Mouse (Mus musculus) neural tube, embryonic 14.5 days (tissue): ENCODE results near the gene 1110032F04Rik. TPM values are rescaled to one million over a fixed set of nuclear protein-coding genes. Genes with fewer than 3 reads are reported as not detected.
"Not testable (repeated sequence)": the region's sequence is repeated elsewhere in the genome, so short reads cannot be mapped to it uniquely, and the experiment has no call there.

Source experiments
- ATAC-seq: fragments of 200-750 bp; cut with Nextera tagmentation; 2 replicates; pipeline ENCODE4 v1.8.0; 2017; ENCODE audit warnings: low read depth, mild to moderate bottlenecking, moderate TSS enrichment, moderate library complexity
- H3K27ac ChIP-seq: fragments of 300-500 bp; sonication (generic); 2 replicates; pipeline ENCODE4 v1.5.1; 2014; ENCODE audit warnings: low read depth, mild to moderate bottlenecking, control low read depth, low read length, moderate library complexity, mixed read lengths
- H3K27me3 ChIP-seq: fragments of 300-500 bp; sonication (generic); 2 replicates; pipeline ENCODE4 v1.6.1; 2014; ENCODE audit warnings: low read length; ENCODE audit not compliant: control insufficient read depth, insufficient read depth
- H3K36me3 ChIP-seq: fragments of 300-500 bp; sonication (generic); 2 replicates; pipeline ENCODE4 v1.6.1; 2014; ENCODE audit warnings: low read length, mixed read lengths; ENCODE audit not compliant: control insufficient read depth, insufficient read depth
- H3K4me1 ChIP-seq: fragments of 300-500 bp; sonication (generic); 2 replicates; pipeline ENCODE4 v1.6.1; 2014; ENCODE audit warnings: low read length; ENCODE audit not compliant: control insufficient read depth, insufficient read depth
- H3K4me2 ChIP-seq: fragments of 300-500 bp; sonication (generic); 2 replicates; pipeline ENCODE4 v1.6.1; 2014; ENCODE audit warnings: mild to moderate bottlenecking, low read depth, low read length, control low read depth
- H3K4me3 ChIP-seq: fragments of 300-500 bp; sonication (generic); 2 replicates; pipeline ENCODE4 v1.5.1; 2014; ENCODE audit warnings: low read depth, low read length, control low read depth, mixed read lengths
- H3K9ac ChIP-seq: fragments of 300-500 bp; sonication (generic); replicated peaks from 2 replicates; pipeline ENCODE4 v1.6.1; 2014; ENCODE audit warnings: low read depth, mild to moderate bottlenecking, control low read depth, low read length, mixed read lengths
- H3K9me3 ChIP-seq: fragments of 300-500 bp; sonication (generic); 2 replicates; pipeline ENCODE4 v1.6.1; 2016; ENCODE audit warnings: low read length; ENCODE audit not compliant: control insufficient read depth
- WGBS: fragments of 180-500 bp; shearing (Covaris S2); extraction: QIAGEN DNeasy Blood & Tissue Kit; methylation state at CpG from one replicate; pipeline ENCODE4 v1.1.7; 2014; 5-methylcytosine and 5-hydroxymethylcytosine counted together
- polyA plus RNA-seq: library from polyadenylated mRNA; unstranded; fragments of >200 nt; fragmentation: Nextera tagmentation; extraction: Ambion mirVana; gene quantifications from 2 replicates; pipeline ENCODE4 v1.2.1, GENCODE M21; 2014

Gene 1110032F04Rik
- polyA plus RNA-seq, 1 experiment from 2014 or later = 5.3 TPM

DNA sequence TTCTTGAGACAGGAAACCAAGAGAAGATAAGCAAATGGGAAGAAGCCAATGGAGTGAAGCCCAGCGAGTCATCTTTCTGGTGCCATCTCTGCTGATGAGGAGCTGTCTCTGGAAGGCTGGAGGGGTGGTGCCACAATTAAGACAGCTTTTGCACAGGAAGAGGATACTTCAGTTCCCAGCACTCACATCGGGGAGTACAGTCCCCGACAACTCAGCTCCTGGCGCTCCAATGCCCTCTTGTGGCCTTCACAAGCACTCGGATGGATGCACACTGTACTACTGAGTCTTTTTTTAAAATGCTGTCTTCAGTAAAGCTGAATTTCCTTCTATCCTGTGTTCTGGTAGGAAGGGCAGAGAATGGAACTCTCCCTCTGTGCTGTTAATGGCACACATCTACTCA lies 27.8 kb downstream of the 1110032F04Rik start:
- Histone ChIP-seq H3K9ac (no peak overlapping the region), H3K4me1 (no peaks in the 10 kb centered on the region)

GRCm38 (mm10) chr3:68902636-68903035 lies 33.2 kb downstream of the 1110032F04Rik start:
- H3K36me3 ChIP-seq, ATAC-seq, H3K27ac ChIP-seq, H3K4me2 ChIP-seq, H3K9me3 ChIP-seq, H3K4me3 ChIP-seq, H3K4me1 ChIP-seq, H3K9ac ChIP-seq, H3K27me3 ChIP-seq: not testable (repeated sequence)
- 89% methylated on average over 18 of the region's 20 CpGs for WGBS

More for the DNA sequence above, 27.8 kb downstream of the 1110032F04Rik start:
- Histone ChIP-seq H3K27ac (no peak overlapping the region), H3K4me2 (no peak overlapping the region), H3K36me3 (no peaks in the 10 kb centered on the region), H3K27me3 (no peaks in the 10 kb centered on the region), H3K9me3 (no peaks in the 10 kb centered on the region), H3K4me3 (no peak overlapping the region)
- no peak for ATAC-seq
- 91% methylated on average over 5 of the region's 5 CpGs for WGBS

GRCm38 (mm10) chr3:68904902-68905778 lies 35.8 kb downstream of the 1110032F04Rik start:
- no peak overlapping the region for H3K9ac ChIP-seq
- H3K27ac ChIP-seq = no peak overlapping the region
- H3K36me3 ChIP-seq = no peaks in the 10 kb centered on the region
- no peaks in the 10 kb centered on the region for H3K4me1 ChIP-seq
- no peak for ATAC-seq
- no peak overlapping the region for H3K4me2 ChIP-seq
- no peak overlapping the region for H3K4me3 ChIP-seq
- no peaks in the 10 kb centered on the region for H3K27me3 ChIP-seq
- no peaks in the 10 kb centered on the region for H3K9me3 ChIP-seq
- 85% methylated on average over 2 of the region's 2 CpGs for WGBS

GRCm38 (mm10) chr3:68907509-68907908 lies 38.1 kb downstream of the 1110032F04Rik start:
- H3K36me3 ChIP-seq = no peaks in the 10 kb centered on the region
- no peak overlapping the region for H3K9ac ChIP-seq
- no peak for ATAC-seq
- H3K4me2 ChIP-seq = no peak overlapping the region
- H3K4me3 ChIP-seq = no peak overlapping the region
- H3K4me1 ChIP-seq = no peaks in the 10 kb centered on the region
- no peaks in the 10 kb centered on the region for H3K9me3 ChIP-seq
- H3K27ac ChIP-seq = no peak overlapping the region
- 86% methylated on average over 4 of the region's 4 CpGs for WGBS
- no peaks in the 10 kb centered on the region for H3K27me3 ChIP-seq

Other genes with a start within 250 kb of the 1110032F04Rik start
- gene Il12a, start 178.9 kb upstream of the 1110032F04Rik start, polyA plus RNA-seq = not detected in 2 replicates
- gene Ift80, start 135.0 kb downstream of the 1110032F04Rik start, polyA plus RNA-seq = 8.0 and 10.8 TPM in 2 replicates
- gene Smc4, start 135.2 kb downstream of the 1110032F04Rik start, polyA plus RNA-seq = 22.1 and 29.1 TPM in 2 replicates
- gene Trim59, start 175.2 kb downstream of the 1110032F04Rik start, polyA plus RNA-seq = 28.0 and 35.7 TPM in 2 replicates